Mouse (Mus musculus): ENCODE measurements around the gene Sspo. TPM values are rescaled to one million over a fixed set of nuclear protein-coding genes. Genes with fewer than 3 reads are reported as not detected.
A peak's percentile ranks its signal among the peaks of the same experiment; 100 is the strongest.

The Sspo gene
- 0.57 and 0.58 TPM in 2 replicates for polyA plus RNA-seq (2014; fragmentation: Nextera tagmentation; extraction: Ambion mirVana)

DNA sequence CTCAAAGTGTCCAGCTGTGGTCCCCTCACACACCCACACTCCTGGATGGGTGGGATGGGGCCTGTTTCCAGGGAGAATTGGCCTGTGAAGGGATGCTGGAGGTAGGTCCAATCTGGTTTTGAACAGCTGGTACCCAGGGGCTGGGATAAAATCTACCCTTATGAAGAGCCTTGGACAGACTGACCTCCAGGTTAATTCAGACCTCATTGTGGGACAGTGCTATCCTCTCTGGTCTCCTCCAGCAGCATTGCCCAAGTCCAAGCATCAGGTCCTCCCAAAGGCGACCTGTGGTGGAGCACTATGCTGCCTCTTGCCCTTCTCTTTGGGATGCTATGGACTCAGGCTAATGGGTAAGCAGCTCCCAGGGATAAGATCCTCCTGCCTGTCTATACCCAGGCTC is at the start of gene Sspo:
TSS of gene Sspo (plus strand) at position 301 of the 400 bp plus-strand sequence.
- no peak within 1 kb of the TSS for H3K9ac ChIP-seq (ENCODE audit: low read length)
- 75% methylated on average over 1 of the region's 1 CpGs for WGBS
- H3K27me3 ChIP-seq (ENCODE audit: control insufficient read depth, insufficient read depth, low read length) = no peaks in the 10 kb centered on the region
- H3K4me2 ChIP-seq (ENCODE audit: low read length) = no peak within 1 kb of the TSS
- no peak for ATAC-seq (ENCODE audit: insufficient number of reproducible peaks, insufficient read depth, low FRiP score, low read depth)
- no peaks in the 10 kb centered on the region for H3K9me3 ChIP-seq (ENCODE audit: control insufficient read depth, low read length)
- H3K4me3 ChIP-seq (ENCODE audit: control insufficient read depth in 1 of 2, insufficient read depth in 1 of 2, low read depth in 1 of 2, low read length in 2 of 2) = no peak within 1 kb of the TSS
- H3K27ac ChIP-seq (replicated peaks in 1 of 2; ENCODE audit: control insufficient read depth in 1 of 2, insufficient read depth in 1 of 2, low read depth in 2 of 2, low read length in 2 of 2) = peak within 1 kb of the TSS; percentile 44 to 45; a peak in 3 of 4 replicates
- peaks cover 11 to 14% of the 10 kb centered on the region in 2 experiments for H3K4me1 ChIP-seq (ENCODE audit: control insufficient read depth in 2 of 2, insufficient read depth in 2 of 2, low read length in 2 of 2)
- H3K36me3 ChIP-seq (ENCODE audit: control insufficient read depth, insufficient read depth, low read length) = 0 out of 2 replicates have a peak, but pooled peaks cover 2% of the 10 kb centered on the region

DNA sequence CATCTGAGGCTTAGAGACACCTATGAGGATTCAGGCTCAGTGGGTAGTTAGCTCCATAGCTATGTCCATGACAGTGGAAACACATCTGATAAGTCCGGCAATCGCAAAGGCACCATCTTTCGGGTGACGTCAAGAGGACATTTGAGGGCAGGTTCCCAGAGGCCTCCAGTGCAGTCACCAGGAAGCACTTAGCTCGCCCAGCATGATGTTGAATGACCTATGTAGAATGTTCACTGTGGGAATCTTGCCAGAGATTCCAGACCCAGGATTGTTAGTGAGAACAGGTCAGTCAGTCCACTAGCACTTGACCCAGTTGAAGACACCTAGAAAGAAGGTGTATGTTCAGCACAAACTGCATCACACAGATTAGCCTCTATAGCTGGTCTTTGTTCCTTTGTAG is 48.1 kb upstream of the Sspo start:
- Histone ChIP-seq H3K9ac (ENCODE audit: low read length) (no peak overlapping the region), H3K27me3 (ENCODE audit: control insufficient read depth, insufficient read depth, low read length) (no peaks in the 10 kb centered on the region), H3K9me3 (ENCODE audit: control insufficient read depth, low read length) (no peaks in the 10 kb centered on the region), H3K27ac (replicated peaks in 1 of 2; ENCODE audit: control insufficient read depth in 1 of 2, insufficient read depth in 1 of 2, low read depth in 2 of 2, low read length in 2 of 2) (no peak overlapping the region), H3K4me2 (ENCODE audit: low read length) (no peak overlapping the region), H3K36me3 (ENCODE audit: control insufficient read depth, insufficient read depth, low read length) (peaks cover 20% of the 10 kb centered on the region), H3K4me1 (ENCODE audit: control insufficient read depth in 2 of 2, insufficient read depth in 2 of 2, low read length in 2 of 2) (peaks cover 13 to 37% of the 10 kb centered on the region in 2 experiments), H3K4me3 (ENCODE audit: control insufficient read depth in 1 of 2, insufficient read depth in 1 of 2, low read depth in 1 of 2, low read length in 2 of 2) (no peak overlapping the region)
- no peak for ATAC-seq (ENCODE audit: insufficient number of reproducible peaks, insufficient read depth, low FRiP score, low read depth)
- WGBS = 83% methylated on average over 5 of the region's 5 CpGs

DNA sequence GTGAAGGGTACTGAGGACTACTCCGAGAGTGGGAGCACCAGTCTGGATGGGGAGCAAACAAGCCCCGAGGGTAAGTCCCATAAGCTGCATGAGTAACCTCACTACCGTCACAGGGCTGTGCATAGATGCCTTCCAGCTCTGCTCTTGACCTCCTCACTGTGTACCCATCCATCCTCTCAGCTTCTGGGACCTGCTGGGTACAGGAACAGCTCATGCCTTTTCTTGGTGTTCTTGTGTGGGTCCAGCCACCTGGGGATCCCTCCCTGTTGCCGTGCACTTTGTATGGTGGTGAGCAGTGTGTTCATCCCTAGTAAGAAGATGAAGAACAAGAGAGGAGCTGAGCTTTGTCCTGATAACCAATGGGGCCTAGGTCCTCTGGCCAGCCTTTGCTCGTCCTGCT is 44.0 kb upstream of the Sspo start:
- no peak for ATAC-seq (ENCODE audit: insufficient number of reproducible peaks, insufficient read depth, low FRiP score, low read depth)
- whole genome bisulfite sequencing = 96% methylated on average over 5 of the region's 5 CpGs

DNA sequence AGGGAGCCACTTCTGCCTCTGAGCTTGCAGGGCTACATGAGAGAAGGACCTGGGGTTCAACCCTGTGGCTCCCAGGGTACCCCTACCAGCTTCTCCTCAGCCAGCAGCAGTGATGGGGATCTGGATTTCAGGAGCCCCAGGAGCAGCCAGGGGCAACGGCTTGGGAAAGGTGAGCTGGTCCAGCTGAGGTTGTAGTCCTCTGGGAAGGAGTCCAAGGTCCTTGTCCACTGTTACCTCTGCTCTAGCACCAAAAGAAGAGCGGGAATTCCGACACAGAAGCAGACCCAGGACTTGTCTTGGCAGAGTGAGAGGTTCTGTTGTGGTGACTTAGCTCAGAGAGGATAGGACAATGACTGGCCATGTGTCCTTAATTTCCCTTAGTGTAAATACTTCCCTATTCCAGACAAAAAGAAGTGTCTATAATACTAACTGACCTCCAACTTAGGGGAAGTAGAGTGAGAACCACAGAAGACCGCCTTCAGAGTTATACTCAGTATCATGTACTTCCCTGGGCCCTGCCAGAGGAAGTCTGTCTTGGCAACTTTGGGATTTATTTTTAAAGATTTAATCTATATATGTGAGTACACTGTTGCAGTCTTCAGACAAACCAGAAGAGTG is 38.2 kb upstream of the Sspo start:
- H3K9ac ChIP-seq (ENCODE audit: low read length) = no peak overlapping the region
- no peak overlapping the region for H3K4me3 ChIP-seq (ENCODE audit: control insufficient read depth in 1 of 2, insufficient read depth in 1 of 2, low read depth in 1 of 2, low read length in 2 of 2)
- H3K27me3 ChIP-seq (ENCODE audit: control insufficient read depth, insufficient read depth, low read length) = no peaks in the 10 kb centered on the region
- peaks cover 3 to 18% of the 10 kb centered on the region in 2 experiments for H3K4me1 ChIP-seq (ENCODE audit: control insufficient read depth in 2 of 2, insufficient read depth in 2 of 2, low read length in 2 of 2)
- no peak overlapping the region for H3K27ac ChIP-seq (replicated peaks in 1 of 2; ENCODE audit: control insufficient read depth in 1 of 2, insufficient read depth in 1 of 2, low read depth in 2 of 2, low read length in 2 of 2)
- H3K36me3 ChIP-seq (ENCODE audit: control insufficient read depth, insufficient read depth, low read length) = peaks cover 100% of the 10 kb centered on the region
- 96% methylated on average over 4 of the region's 4 CpGs for whole genome bisulfite sequencing
- ATAC-seq (ENCODE audit: insufficient number of reproducible peaks, insufficient read depth, low FRiP score, low read depth) = no peak
- H3K9me3 ChIP-seq (ENCODE audit: control insufficient read depth, low read length) = no peaks in the 10 kb centered on the region
- no peak overlapping the region for H3K4me2 ChIP-seq (ENCODE audit: low read length)

More for the DNA sequence above, 44.0 kb upstream of the Sspo start:
- no peaks in the 10 kb centered on the region for H3K27me3 ChIP-seq (ENCODE audit: control insufficient read depth, insufficient read depth, low read length)
- peaks cover 8 to 10% of the 10 kb centered on the region in 2 experiments for H3K4me1 ChIP-seq (ENCODE audit: control insufficient read depth in 2 of 2, insufficient read depth in 2 of 2, low read length in 2 of 2)
- no peak overlapping the region for H3K4me2 ChIP-seq (ENCODE audit: low read length)
- H3K9ac ChIP-seq (ENCODE audit: low read length) = no peak overlapping the region
- no peaks in the 10 kb centered on the region for H3K9me3 ChIP-seq (ENCODE audit: control insufficient read depth, low read length)
- H3K27ac ChIP-seq (replicated peaks in 1 of 2; ENCODE audit: control insufficient read depth in 1 of 2, insufficient read depth in 1 of 2, low read depth in 2 of 2, low read length in 2 of 2) = no peak overlapping the region
- H3K36me3 ChIP-seq (ENCODE audit: control insufficient read depth, insufficient read depth, low read length) = peaks cover 61% of the 10 kb centered on the region
- no peak overlapping the region for H3K4me3 ChIP-seq (ENCODE audit: control insufficient read depth in 1 of 2, insufficient read depth in 1 of 2, low read depth in 1 of 2, low read length in 2 of 2)

DNA sequence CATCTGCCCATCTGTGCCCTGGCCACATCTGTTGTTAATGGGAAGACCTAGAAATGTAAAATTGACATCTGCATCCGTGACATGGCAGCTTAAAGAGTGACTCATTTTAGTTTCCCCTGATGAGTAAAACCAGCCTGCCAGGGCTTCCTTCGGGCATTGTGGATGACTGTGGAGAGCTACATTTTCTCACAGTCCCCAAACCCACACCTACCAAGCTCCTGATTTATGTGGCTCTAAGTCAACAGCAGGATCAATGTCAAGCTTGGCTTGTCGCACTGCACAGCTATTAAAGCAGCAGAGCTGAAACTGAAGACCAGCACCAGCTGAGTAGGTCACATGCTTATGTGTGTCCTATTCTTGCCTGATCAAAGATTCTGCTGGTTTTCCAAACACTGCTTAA is 37.5 kb upstream of the Sspo start:
- Histone ChIP-seq H3K4me3 (ENCODE audit: control insufficient read depth in 1 of 2, insufficient read depth in 1 of 2, low read depth in 1 of 2, low read length in 2 of 2) (no peak overlapping the region), H3K4me2 (ENCODE audit: low read length) (no peak overlapping the region), H3K9ac (ENCODE audit: low read length) (no peak overlapping the region), H3K9me3 (ENCODE audit: control insufficient read depth, low read length) (no peaks in the 10 kb centered on the region), H3K27ac (replicated peaks in 1 of 2; ENCODE audit: control insufficient read depth in 1 of 2, insufficient read depth in 1 of 2, low read depth in 2 of 2, low read length in 2 of 2) (peak overlapping the region in 1 of 2 experiments; percentile 73; a peak in 2 of 4 replicates), H3K36me3 (ENCODE audit: control insufficient read depth, insufficient read depth, low read length) (peaks cover 100% of the 10 kb centered on the region), H3K27me3 (ENCODE audit: control insufficient read depth, insufficient read depth, low read length) (no peaks in the 10 kb centered on the region), H3K4me1 (ENCODE audit: control insufficient read depth in 2 of 2, insufficient read depth in 2 of 2, low read length in 2 of 2) (peaks cover 3 to 18% of the 10 kb centered on the region in 2 experiments)
- WGBS = 76% methylated on average over 3 of the region's 3 CpGs
- no peak for ATAC-seq (ENCODE audit: insufficient number of reproducible peaks, insufficient read depth, low FRiP score, low read depth)

DNA sequence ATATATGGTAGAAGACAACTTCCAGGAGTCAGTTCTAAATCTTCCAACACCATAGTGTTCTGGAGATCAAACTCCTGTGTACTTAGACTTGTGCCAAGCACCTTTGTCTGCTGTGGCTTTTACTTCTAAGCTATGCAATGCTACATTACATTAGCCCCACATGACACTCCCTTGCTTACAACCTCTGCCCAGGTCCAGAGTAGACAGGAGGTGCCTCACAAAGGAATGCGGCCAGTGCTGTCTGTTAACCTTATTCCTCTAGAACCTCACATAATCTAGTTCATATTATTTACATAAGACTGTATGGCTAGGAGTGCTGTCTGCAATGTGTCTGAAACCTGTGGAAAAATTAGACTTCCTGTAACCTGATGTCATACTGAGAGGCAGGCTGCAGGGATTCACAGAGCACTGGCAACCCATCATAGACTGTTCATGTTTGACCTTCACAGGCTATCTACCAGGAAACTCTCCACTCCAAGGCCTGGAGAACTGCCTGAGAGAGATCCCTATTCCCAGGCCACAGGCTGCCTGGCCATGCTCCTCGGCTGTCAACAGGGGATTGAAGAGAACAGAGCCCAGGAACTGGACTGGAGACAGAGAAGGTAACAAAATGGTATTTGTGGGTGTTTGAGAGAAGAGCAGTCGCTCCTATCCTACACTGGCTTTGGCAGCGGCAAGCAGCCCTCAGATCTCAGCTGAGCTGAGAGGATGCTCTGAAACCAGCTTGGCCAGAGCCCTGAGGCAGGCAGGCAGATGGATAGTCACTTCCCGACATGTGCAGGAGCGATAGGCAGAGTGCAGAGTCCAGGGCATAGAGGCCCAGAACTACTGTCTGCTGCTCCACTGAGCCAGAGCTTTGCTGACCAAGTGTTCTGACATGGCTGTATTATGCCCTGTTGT is 36.6 kb upstream of the Sspo start:
- no peak overlapping the region for H3K4me3 ChIP-seq (ENCODE audit: control insufficient read depth in 1 of 2, insufficient read depth in 1 of 2, low read depth in 1 of 2, low read length in 2 of 2)
- no peaks in the 10 kb centered on the region for H3K27me3 ChIP-seq (ENCODE audit: control insufficient read depth, insufficient read depth, low read length)
- WGBS = 62% methylated on average over 6 of the region's 6 CpGs
- no peak overlapping the region for H3K9ac ChIP-seq (ENCODE audit: low read length)
- ATAC-seq (ENCODE audit: insufficient number of reproducible peaks, insufficient read depth, low FRiP score, low read depth) = peak; percentile 63
- H3K27ac ChIP-seq (replicated peaks in 1 of 2; ENCODE audit: control insufficient read depth in 1 of 2, insufficient read depth in 1 of 2, low read depth in 2 of 2, low read length in 2 of 2) = peak overlapping the region; percentile 63 to 73
- H3K36me3 ChIP-seq (ENCODE audit: control insufficient read depth, insufficient read depth, low read length) = peaks cover 100% of the 10 kb centered on the region
- H3K9me3 ChIP-seq (ENCODE audit: control insufficient read depth, low read length) = no peaks in the 10 kb centered on the region
- H3K4me2 ChIP-seq (ENCODE audit: low read length) = no peak overlapping the region
- peaks cover 3 to 18% of the 10 kb centered on the region in 2 experiments for H3K4me1 ChIP-seq (ENCODE audit: control insufficient read depth in 2 of 2, insufficient read depth in 2 of 2, low read length in 2 of 2)

DNA sequence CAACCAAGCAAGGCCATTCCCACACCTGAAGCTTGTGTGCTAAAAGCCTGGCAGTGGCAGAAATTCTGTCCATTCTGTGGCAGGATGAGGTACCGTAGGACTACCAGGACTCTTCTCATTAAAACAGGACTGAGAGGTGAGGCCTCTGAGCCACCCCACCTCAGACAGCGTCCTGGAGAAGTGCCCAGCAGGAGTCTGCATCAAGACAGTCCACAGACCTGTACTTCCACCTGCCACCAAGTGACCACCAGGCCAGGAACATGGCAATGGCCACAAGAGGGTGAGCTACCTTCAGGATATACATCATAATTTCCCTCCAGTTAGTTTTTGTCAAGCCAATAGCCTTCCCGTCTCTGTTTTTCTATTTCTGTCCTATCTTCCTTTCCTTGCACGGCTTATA is 35.9 kb upstream of the Sspo start:
- Histone ChIP-seq H3K4me2 (ENCODE audit: low read length) (no peak overlapping the region), H3K36me3 (ENCODE audit: control insufficient read depth, insufficient read depth, low read length) (peaks cover 100% of the 10 kb centered on the region), H3K9ac (ENCODE audit: low read length) (no peak overlapping the region), H3K27ac (replicated peaks in 1 of 2; ENCODE audit: control insufficient read depth in 1 of 2, insufficient read depth in 1 of 2, low read depth in 2 of 2, low read length in 2 of 2) (peak overlapping the region; percentile 53 to 73; a peak in 3 of 4 replicates), H3K9me3 (ENCODE audit: control insufficient read depth, low read length) (no peaks in the 10 kb centered on the region), H3K4me1 (ENCODE audit: control insufficient read depth in 2 of 2, insufficient read depth in 2 of 2, low read length in 2 of 2) (peaks cover 3 to 18% of the 10 kb centered on the region in 2 experiments), H3K4me3 (ENCODE audit: control insufficient read depth in 1 of 2, insufficient read depth in 1 of 2, low read depth in 1 of 2, low read length in 2 of 2) (no peak overlapping the region), H3K27me3 (ENCODE audit: control insufficient read depth, insufficient read depth, low read length) (no peaks in the 10 kb centered on the region)
- no peak for ATAC-seq (ENCODE audit: insufficient number of reproducible peaks, insufficient read depth, low FRiP score, low read depth)
- 82% methylated on average over 4 of the region's 4 CpGs for WGBS
